Mouse (Mus musculus) heart, postnatal 25 days (tissue): ENCODE measurements at regions not wholly inside any gene's neighbourhood (a gene's known extent, or its start where the extent isn't known, plus 50 kb on each side); places are given as distances from the start of the nearest gene placed in this dataset. TPM values are rescaled to one million over a fixed set of nuclear protein-coding genes. Genes with fewer than 3 reads are reported as not detected.

Experiments used
- DNase-seq: peaks from one replicate; pipeline ENCODE4 v3.0.0; 2022; ENCODE audit warnings: low spot score
- intact Hi-C: fragments of 180-260 bp; cut with DNase I; formaldehyde crosslinking; loops from one replicate; pipeline ENCODE4 v1.15.1; 2025
- microRNA-seq: library from miRNA; unstranded; fragments of <30 nt; microRNA quantifications from one replicate; pipeline ENCODE4 v1.2.0, GENCODE M21; 2022

DNA sequence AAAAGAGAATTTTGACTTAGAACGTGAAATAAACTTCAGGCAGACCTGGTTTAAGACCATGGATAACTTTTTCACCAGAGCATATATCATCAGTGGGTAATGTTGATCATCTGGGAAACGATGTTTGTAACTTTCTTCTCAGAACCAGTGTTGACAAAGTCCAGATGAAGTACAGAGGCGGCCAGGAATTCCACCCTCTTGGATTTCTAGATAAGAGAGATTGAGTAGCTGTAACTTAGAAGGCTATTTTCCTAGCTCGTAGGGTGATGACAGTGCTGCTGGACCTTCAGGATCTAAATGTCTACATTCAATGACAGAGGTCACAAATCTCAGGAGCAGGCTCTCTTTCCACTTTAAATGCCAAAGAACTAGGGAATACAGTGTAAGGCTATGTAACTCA, 85.2 kb upstream of the Ccdc85a start:
- DNase-seq, result no peak
- intact Hi-C loops, result no loop called here

DNA sequence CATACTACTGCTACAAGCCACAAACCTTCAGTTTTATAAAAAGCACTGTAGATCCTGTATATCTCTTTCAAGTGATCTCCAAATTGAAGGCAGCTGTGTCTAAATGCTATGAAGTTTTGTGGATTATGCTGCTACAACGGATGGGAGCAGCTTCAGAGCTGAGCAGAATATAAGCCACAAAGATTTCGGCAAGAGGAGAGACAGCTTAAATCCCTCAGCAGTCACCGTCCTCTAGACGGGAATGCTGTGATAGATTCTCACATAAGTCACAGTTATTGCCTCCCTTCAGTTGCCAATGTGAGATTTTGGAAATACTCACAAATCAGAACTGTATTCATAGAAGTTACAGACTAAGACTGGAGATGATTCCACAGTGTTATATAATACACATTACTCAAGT, 76.3 kb upstream of the Ccdc85a start:
- intact Hi-C loops, result no loop called here
- DNase-seq, result no peak

DNA sequence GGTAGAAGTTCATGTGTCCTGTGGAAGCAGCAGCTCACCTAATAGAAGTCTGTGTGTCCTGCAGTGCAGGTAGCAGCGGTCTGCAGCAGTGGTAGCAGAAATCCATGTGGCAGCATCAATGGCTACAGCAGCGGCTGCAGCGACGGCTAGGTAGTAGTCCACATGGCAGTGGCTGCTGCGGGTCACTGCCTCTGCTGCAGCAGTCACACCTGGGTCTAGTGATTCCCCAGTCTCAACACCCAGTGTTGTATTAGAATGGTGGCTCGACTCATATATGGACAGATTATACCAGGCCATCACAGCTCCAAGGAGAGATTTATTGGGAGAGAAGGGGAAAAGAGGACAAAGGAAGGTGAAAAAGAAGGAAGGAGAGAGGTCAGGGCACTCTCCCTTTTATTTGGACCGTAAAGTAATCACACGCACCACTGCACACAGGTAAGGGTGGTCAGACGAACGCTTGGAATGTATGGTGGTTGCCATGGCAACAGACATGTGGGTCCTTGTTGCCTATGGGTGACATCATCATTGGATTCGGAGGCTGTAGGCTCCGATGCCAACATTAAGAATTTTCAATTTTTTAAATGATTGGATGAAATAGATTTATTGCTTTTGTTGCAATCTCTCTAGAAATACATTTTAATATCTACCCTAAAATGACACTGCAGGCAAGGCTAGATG, 71.2 kb upstream of the Ccdc85a start:
- no peak for DNase-seq
- intact Hi-C loops, result no loop called here

- no peak for DNase-seq
- intact Hi-C loops, result no loop called here
These were observed 65.3 kb upstream of the Ccdc85a start for GRCm38 (mm10) chr11:28649446-28649845.

DNA sequence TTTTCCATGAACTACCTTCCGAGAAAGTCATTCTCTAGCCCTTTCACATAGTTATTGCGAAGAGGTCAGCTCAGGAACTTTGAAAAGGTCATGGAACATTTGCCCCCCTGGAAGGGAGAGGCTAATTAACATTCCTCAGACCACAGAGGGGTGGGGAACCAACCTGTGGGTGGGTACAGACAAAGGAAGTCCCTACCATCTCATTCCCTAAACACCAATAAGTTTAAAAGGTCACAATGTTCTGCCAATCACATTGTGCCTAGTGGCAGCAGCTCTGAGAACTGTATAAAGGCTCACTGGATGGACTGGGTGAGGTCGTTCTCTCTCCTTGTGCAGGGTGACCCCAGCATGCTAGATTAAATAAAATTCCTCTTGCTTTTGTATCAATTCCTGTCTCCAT, 64.8 kb upstream of the Ccdc85a start:
- no peak for DNase-seq
- intact Hi-C loops, result no loop called here

- intact Hi-C loops, result no loop called here
- DNase-seq, result no peak
These were observed 55.0 kb upstream of the Ccdc85a start for GRCm38 (mm10) chr11:28639081-28639480.

DNA sequence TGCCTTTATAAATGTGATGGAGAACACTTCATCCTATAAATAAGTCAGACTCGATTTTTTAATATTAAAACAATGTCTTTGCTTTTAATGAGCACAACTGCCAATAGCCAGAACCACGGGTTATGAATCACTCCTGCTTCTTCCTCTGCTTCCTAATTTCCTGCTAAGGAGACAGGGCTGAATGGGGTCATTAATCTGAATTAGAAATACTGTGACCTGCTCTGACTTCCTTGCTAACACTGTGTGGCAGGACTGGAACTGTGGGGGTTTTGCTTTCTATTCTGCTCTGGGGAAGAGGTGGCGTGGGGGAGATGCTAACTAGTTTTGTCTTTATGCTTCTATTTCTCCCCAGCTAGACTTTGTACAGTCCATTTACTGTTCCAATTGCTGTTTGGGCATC, 52.6 kb upstream of the Ccdc85a start:
- intact Hi-C loops, result no loop called here
- DNase-seq, result no peak

Small RNA genes lying in the stretch of these regions (microRNA-seq; reads per million reads assigned to microRNA genes)
- gene Mir216a (not detected), gene Mir216b (not detected), gene Mir216c (not detected), gene Mir217 (5.6 reads per million, percentile 16 among the genes with 10 or more reads in this experiment)
